Mouse (Mus musculus) frontal cortex, postnatal 36 days (tissue): ENCODE data around the gene Vmn2r106.

Experiments used
- DNase-seq, 2 experiments: peaks; one replicate each; pipeline ENCODE4 v3.0.0; 2022; ENCODE audit warnings: low spot score in 2 of 2

Gene Vmn2r106

DNA sequence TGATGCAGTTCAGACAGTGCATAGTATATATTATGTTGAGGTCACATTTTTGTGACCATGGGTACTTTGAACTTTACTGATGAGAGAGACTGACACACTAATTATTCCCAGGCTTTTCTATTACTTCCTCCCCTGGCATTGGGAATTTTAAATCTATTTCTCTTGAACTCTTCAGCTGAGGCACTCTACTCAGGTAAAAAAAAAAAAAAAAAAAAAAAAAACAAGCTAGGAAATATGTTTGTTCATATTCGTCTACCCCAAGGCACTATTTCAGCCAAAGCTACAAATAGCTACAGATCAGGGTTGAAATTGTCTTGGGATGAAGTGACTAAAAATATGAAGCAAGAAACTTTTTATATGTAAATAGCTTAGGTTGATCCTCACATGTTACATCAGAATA, at the start of gene Vmn2r106:
Gene Vmn2r106, minus strand, starts transcription at position 101 of the 400 bp plus-strand sequence.
- no peak for DNase-seq

DNA sequence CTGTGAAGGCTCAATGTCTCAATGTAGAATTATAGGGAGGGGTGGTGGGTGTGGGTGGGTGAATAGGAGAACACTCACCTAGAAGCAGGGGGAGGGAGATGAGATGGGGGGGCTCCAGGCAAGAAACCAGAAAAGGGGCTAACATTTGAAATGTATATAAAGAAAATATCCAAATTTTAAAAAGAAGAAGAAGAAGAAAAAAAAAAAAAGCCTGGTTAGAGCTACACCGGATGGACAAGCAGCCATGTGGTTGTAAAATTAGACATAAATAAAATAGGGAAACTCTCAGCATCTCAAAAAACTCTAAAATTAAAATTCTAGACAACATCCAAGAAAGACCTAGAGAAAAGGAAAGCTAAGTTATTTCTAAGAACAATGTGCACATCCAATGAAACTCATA, 20.4 kb upstream of the Vmn2r106 start:
- DNase-seq = no peak

DNA sequence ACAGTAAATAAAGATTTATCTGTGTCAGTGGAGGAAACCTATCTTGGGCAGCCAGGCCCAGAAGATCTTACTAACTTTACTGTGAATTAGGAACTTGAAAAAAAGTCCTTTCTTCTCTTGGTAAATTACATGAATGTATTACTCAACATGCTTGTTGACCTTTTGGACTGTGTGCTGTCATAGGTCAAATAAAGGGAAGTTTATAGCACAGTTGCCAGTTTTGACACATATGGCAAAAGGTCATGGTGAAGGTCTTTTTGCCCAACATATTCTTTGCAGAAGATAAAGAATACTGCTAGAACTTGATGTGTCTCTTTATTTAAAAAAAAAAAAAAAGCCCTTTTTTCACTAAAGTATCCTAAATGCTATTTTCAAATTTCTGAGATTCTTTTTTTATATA, 1.6 kb upstream of the Vmn2r106 start:
- DNase-seq = no peak

DNA sequence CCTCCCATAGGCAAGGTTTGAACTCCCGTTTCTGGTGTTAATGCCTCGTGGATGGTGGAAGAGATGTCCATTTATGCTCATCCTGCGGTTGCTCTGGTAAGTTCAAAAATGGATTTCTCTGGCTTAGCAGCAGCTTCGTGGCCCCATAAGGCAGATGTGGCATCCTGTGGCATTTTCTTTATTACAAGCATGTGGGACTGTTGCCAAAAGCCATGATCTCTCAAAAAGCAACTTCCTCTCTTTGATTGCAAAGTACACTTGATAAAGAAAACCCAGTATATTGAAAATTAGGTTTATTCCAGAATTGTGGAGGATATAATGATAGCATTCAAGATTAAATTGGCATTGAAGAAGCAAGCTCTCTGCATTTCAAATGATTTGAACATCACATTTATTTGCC, 29.8 kb downstream of the Vmn2r106 start:
- DNase-seq = no peak

DNA sequence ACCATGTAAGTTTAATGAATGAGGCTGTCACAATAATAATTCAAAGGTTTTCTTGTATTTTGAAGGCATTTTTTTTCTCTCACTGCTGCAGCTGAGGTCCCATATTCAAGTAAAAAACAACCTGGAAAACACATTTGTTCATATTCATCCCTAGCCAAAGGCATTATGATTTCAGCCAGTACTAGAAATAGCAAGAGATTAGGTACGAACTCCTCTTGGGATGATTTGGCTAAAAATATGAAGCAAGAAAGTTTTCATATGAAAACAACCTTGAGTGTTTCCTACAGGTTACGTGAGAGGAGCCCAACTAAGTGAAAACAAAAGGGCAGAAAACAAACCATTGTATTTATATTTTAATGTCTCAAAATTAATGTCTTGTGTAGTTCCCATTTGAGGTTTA, 50.4 kb downstream of the Vmn2r106 start, which contains the start of gene Vmn2r105:
Gene Vmn2r105, minus strand, starts transcription at position 101 of the 400 bp plus-strand sequence.
- DNase-seq = no peak
